Mouse (Mus musculus): Measurements from ENCODE around the gene Loxl3. TPM values are rescaled to one million over a fixed set of nuclear protein-coding genes. Genes with fewer than 3 reads are reported as not detected.

Gene Loxl3
- polyA plus RNA-seq, 1 experiment from 2014 or later = 7.1 TPM

- H3K9ac ChIP-seq (ENCODE audit: low read depth, low read length) = no peak overlapping the region
- no peak overlapping the region for H3K4me2 ChIP-seq (replicated peaks; ENCODE audit: low read depth, low read length)
- no peaks in the 10 kb centered on the region for H3K27me3 ChIP-seq (ENCODE audit: control insufficient read depth, insufficient read depth, low read length)
- ATAC-seq (ENCODE audit: low FRiP score) (no peak), DNase-seq (ENCODE audit: low spot score) (no peak)
- WGBS = 83% methylated on average over 6 of the region's 6 CpGs
- no peaks in the 10 kb centered on the region for H3K9me3 ChIP-seq (ENCODE audit: control insufficient read depth, low read length)
- no peak overlapping the region for H3K4me3 ChIP-seq (ENCODE audit: low read depth, low read length)
- H3K27ac ChIP-seq (ENCODE audit: low read depth, low read length) = no peak overlapping the region
- H3K4me1 ChIP-seq (replicated peaks; ENCODE audit: control insufficient read depth, insufficient read depth, low read length) = no peaks in the 10 kb centered on the region
- H3K36me3 ChIP-seq (ENCODE audit: control insufficient read depth, insufficient read depth, low read length) = no peaks in the 10 kb centered on the region
Observed at GRCm38 (mm10) chr6:83011756-83012155, 22.2 kb upstream of the Loxl3 start.

DNA sequence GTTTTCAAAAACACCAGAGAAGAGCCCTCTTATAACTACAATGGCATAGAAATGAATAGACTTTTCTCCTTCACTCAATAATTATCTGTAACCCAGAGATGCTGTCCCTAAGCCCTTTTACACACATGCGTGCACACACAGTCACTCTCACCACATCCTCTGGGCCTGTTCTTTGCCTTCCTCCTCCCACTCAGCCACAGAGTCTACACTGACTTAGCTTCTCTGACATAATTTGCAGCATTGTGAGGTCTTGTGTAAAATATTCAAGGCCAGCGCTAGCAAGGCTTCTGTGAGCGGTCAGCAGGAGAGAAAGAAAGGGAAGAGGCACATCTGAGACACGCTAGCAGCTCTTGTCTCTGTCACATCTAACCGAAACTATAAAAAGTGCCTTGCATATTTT, 20.5 kb upstream of the Loxl3 start:
- no peak overlapping the region for H3K9ac ChIP-seq (ENCODE audit: low read depth, low read length)
- ATAC-seq (ENCODE audit: low FRiP score) (no peak), DNase-seq (ENCODE audit: low spot score) (no peak)
- no peak overlapping the region for H3K4me2 ChIP-seq (replicated peaks; ENCODE audit: low read depth, low read length)
- H3K36me3 ChIP-seq (ENCODE audit: control insufficient read depth, insufficient read depth, low read length) = no peaks in the 10 kb centered on the region
- H3K27ac ChIP-seq (ENCODE audit: low read depth, low read length) = no peak overlapping the region
- H3K4me3 ChIP-seq (ENCODE audit: low read depth, low read length) = no peak overlapping the region
- 81% methylated on average over 5 of the region's 5 CpGs for WGBS
- no peaks in the 10 kb centered on the region for H3K27me3 ChIP-seq (ENCODE audit: control insufficient read depth, insufficient read depth, low read length)
- no peaks in the 10 kb centered on the region for H3K4me1 ChIP-seq (replicated peaks; ENCODE audit: control insufficient read depth, insufficient read depth, low read length)
- no peaks in the 10 kb centered on the region for H3K9me3 ChIP-seq (ENCODE audit: control insufficient read depth, low read length)

- DNase-seq (ENCODE audit: low spot score) (no peak), ATAC-seq (ENCODE audit: low FRiP score) (no peak)
- no peak overlapping the region for H3K4me3 ChIP-seq (ENCODE audit: low read depth, low read length)
- no peak overlapping the region for H3K4me2 ChIP-seq (replicated peaks; ENCODE audit: low read depth, low read length)
- no peaks in the 10 kb centered on the region for H3K36me3 ChIP-seq (ENCODE audit: control insufficient read depth, insufficient read depth, low read length)
- 76% methylated on average over 12 of the region's 12 CpGs for WGBS
- no peak overlapping the region for H3K9ac ChIP-seq (ENCODE audit: low read depth, low read length)
- no peaks in the 10 kb centered on the region for H3K27me3 ChIP-seq (ENCODE audit: control insufficient read depth, insufficient read depth, low read length)
- no peak overlapping the region for H3K27ac ChIP-seq (ENCODE audit: low read depth, low read length)
- H3K9me3 ChIP-seq (ENCODE audit: control insufficient read depth, low read length) = no peaks in the 10 kb centered on the region
- H3K4me1 ChIP-seq (replicated peaks; ENCODE audit: control insufficient read depth, insufficient read depth, low read length) = no peaks in the 10 kb centered on the region
Observed at GRCm38 (mm10) chr6:83014482-83015466, 19.2 kb upstream of the Loxl3 start.

DNA sequence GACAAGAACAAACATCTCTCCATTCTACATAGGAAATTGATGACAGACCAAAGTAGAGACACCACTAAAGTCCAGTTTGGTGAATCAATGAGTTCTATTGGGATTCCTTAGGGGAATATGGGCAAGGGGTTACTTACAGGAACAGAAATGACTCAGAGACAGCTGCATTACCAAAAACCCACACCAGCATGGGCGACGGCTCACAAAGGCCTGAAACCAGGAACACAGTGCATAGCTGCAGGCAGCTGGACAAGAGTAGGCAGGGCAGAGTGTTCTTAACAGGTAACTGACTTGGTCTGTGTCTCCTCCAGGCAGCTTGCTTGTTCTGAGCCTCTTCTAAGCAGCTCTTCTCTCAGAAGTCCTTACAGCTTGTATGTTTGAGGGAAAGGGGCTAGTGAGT, 18.2 kb upstream of the Loxl3 start:
- Histone ChIP-seq H3K27me3 (ENCODE audit: control insufficient read depth, insufficient read depth, low read length) (no peaks in the 10 kb centered on the region), H3K9me3 (ENCODE audit: control insufficient read depth, low read length) (no peaks in the 10 kb centered on the region), H3K4me3 (ENCODE audit: low read depth, low read length) (no peak overlapping the region), H3K4me1 (replicated peaks; ENCODE audit: control insufficient read depth, insufficient read depth, low read length) (no peaks in the 10 kb centered on the region), H3K27ac (ENCODE audit: low read depth, low read length) (no peak overlapping the region), H3K36me3 (ENCODE audit: control insufficient read depth, insufficient read depth, low read length) (no peaks in the 10 kb centered on the region), H3K4me2 (replicated peaks; ENCODE audit: low read depth, low read length) (no peak overlapping the region), H3K9ac (ENCODE audit: low read depth, low read length) (no peak overlapping the region)
- DNase-seq (ENCODE audit: low spot score) (no peak), ATAC-seq (ENCODE audit: low FRiP score) (no peak)
- 94% methylated on average over 2 of the region's 2 CpGs for WGBS

DNA sequence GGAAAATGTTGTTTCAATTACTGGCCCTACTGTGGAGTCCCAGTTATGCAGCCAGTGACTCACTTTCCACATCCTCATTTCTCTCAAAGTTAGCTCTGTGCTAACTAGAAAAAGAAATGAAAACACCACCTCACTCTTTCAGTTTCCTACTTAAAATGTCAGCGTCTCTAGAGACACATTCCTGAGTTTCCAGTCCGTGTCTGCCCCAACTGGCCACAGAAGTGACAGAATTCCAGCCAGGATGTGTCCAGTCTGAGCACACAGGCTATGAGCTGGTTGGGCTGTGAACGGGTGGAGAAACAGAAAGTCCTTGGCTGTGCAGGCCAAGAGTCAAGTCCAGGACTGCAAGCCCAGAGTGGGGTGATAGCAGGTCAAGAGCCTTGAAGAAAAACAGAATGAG, 16.8 kb upstream of the Loxl3 start:
- no peak for ATAC-seq (ENCODE audit: low FRiP score)
- no peaks in the 10 kb centered on the region for H3K9me3 ChIP-seq (ENCODE audit: control insufficient read depth, low read length)
- DNase-seq (ENCODE audit: low spot score) = no peak
- H3K9ac ChIP-seq (ENCODE audit: low read depth, low read length) = no peak overlapping the region
- H3K27me3 ChIP-seq (ENCODE audit: control insufficient read depth, insufficient read depth, low read length) = no peaks in the 10 kb centered on the region
- no peak overlapping the region for H3K4me3 ChIP-seq (ENCODE audit: low read depth, low read length)
- 71% methylated on average over 3 of the region's 3 CpGs for WGBS
- no peaks in the 10 kb centered on the region for H3K4me1 ChIP-seq (replicated peaks; ENCODE audit: control insufficient read depth, insufficient read depth, low read length)
- no peak overlapping the region for H3K27ac ChIP-seq (ENCODE audit: low read depth, low read length)
- no peak overlapping the region for H3K4me2 ChIP-seq (replicated peaks; ENCODE audit: low read depth, low read length)
- H3K36me3 ChIP-seq (ENCODE audit: control insufficient read depth, insufficient read depth, low read length) = no peaks in the 10 kb centered on the region

DNA sequence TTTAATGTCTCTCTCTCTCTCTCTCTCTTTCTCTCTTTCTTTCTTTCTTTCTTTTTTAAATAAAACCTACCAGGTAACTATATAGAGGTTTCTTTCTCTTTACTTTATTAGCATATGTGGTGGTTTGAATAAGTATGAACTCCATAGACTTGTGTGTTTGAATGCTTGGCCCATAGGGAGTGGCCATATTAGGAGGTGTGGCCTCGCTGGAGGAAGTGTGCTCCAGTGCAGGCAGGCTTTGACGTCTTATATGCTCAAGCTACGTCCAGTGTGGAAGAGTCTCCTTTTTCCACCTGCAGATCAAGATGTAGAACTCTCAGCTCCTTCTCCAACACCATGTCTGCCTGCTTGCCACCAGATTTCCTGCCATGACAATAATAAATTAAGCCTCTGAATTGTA, 14.9 kb upstream of the Loxl3 start:
- DNase-seq (ENCODE audit: low spot score) (no peak), ATAC-seq (ENCODE audit: low FRiP score) (no peak)
- Histone ChIP-seq H3K4me2 (replicated peaks; ENCODE audit: low read depth, low read length) (no peak overlapping the region), H3K9me3 (ENCODE audit: control insufficient read depth, low read length) (no peaks in the 10 kb centered on the region), H3K9ac (ENCODE audit: low read depth, low read length) (no peak overlapping the region), H3K4me3 (ENCODE audit: low read depth, low read length) (no peak overlapping the region), H3K27ac (ENCODE audit: low read depth, low read length) (no peak overlapping the region), H3K4me1 (replicated peaks; ENCODE audit: control insufficient read depth, insufficient read depth, low read length) (no peaks in the 10 kb centered on the region), H3K27me3 (ENCODE audit: control insufficient read depth, insufficient read depth, low read length) (no peaks in the 10 kb centered on the region), H3K36me3 (ENCODE audit: control insufficient read depth, insufficient read depth, low read length) (no peaks in the 10 kb centered on the region)
- 70% methylated on average over 3 of the region's 3 CpGs for WGBS

DNA sequence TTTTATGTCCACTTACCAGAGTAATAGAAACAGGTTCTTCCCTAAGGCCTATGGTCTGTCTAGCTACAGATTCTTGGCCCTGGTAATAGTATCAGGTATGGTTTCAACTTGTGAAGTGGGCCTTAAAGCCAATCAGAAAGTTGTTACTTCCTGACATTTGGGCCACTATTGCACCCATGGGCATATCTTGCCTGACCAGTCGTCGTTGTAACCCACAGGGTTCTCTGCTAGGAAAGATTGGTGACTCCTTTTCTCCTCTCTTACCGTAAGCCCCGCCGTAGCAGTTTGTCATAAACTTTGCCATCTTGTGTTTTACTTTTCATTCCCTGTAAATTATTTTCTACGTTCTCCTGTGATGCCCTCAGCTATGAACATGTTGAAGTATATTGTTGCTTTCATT, 13.9 kb upstream of the Loxl3 start:
- no peak overlapping the region for H3K4me2 ChIP-seq (replicated peaks; ENCODE audit: low read depth, low read length)
- H3K36me3 ChIP-seq (ENCODE audit: control insufficient read depth, insufficient read depth, low read length) = no peaks in the 10 kb centered on the region
- no peak for ATAC-seq (ENCODE audit: low FRiP score)
- DNase-seq (ENCODE audit: low spot score) = no peak
- no peak overlapping the region for H3K9ac ChIP-seq (ENCODE audit: low read depth, low read length)
- no peak overlapping the region for H3K4me3 ChIP-seq (ENCODE audit: low read depth, low read length)
- no peaks in the 10 kb centered on the region for H3K4me1 ChIP-seq (replicated peaks; ENCODE audit: control insufficient read depth, insufficient read depth, low read length)
- no peaks in the 10 kb centered on the region for H3K27me3 ChIP-seq (ENCODE audit: control insufficient read depth, insufficient read depth, low read length)
- 93% methylated on average over 6 of the region's 6 CpGs for WGBS
- no peak overlapping the region for H3K27ac ChIP-seq (ENCODE audit: low read depth, low read length)
- no peaks in the 10 kb centered on the region for H3K9me3 ChIP-seq (ENCODE audit: control insufficient read depth, low read length)

- Histone ChIP-seq H3K4me2 (replicated peaks; ENCODE audit: low read depth, low read length) (no peak overlapping the region), H3K9me3 (ENCODE audit: control insufficient read depth, low read length) (no peaks in the 10 kb centered on the region), H3K36me3 (ENCODE audit: control insufficient read depth, insufficient read depth, low read length) (no peaks in the 10 kb centered on the region), H3K4me1 (replicated peaks; ENCODE audit: control insufficient read depth, insufficient read depth, low read length) (no peaks in the 10 kb centered on the region), H3K9ac (ENCODE audit: low read depth, low read length) (no peak overlapping the region), H3K27ac (ENCODE audit: low read depth, low read length) (no peak overlapping the region), H3K27me3 (ENCODE audit: control insufficient read depth, insufficient read depth, low read length) (no peaks in the 10 kb centered on the region), H3K4me3 (ENCODE audit: low read depth, low read length) (no peak overlapping the region)
- ATAC-seq (ENCODE audit: low FRiP score) = no peak
- DNase-seq (ENCODE audit: low spot score) = no peak
- WGBS = 85% methylated on average over 4 of the region's 4 CpGs
Observed at GRCm38 (mm10) chr6:83020836-83021593, 13.0 kb upstream of the Loxl3 start.

All from hindbrain, embryonic 11.5 days (tissue).